ENCODE assay signal across 26 mouse cellular contexts in genomic region chr16:11010270-11010669, GRCm38 (mm10). TPM values are rescaled to one million over a fixed set of nuclear protein-coding genes. Genes with fewer than 3 reads are reported as not detected.
DNase-seq lines count a peak whose midpoint lies in the region; ATAC-seq and TF ChIP-seq lines count a peak whose summit lies in the region.
"Had no signal": no experiment of that assay in that cellular context is flagged by ENCODE, and none has a peak within 500 bp of the region (broad histone marks: within the 10 kb centered on the region; RNA-seq: fewer than 3 reads in every experiment).

No protein-coding gene starts in this region.

- no peak for TF ChIP-seq CTCF in intestine, postnatal 0 days (IDR thresholded peaks at IDR 0.05; ENCODE audit: low read depth)

- no peak overlapping the region for H3K9ac ChIP-seq in intestine, postnatal 0 days (ENCODE audit: low read depth, low read length)
- no peak overlapping the region for H3K9ac ChIP-seq in intestine, embryonic 16.5 days (ENCODE audit: low read depth, low read length)
- no peak overlapping the region for H3K9ac ChIP-seq in midbrain, embryonic 11.5 days (ENCODE audit: low read length)
- H3K9ac ChIP-seq in midbrain, embryonic 16.5 days (ENCODE audit: low read depth, low read length): no peak overlapping the region
- H3K9ac ChIP-seq: embryonic facial prominence, embryonic 13.5 days; forebrain, embryonic 12.5 days; forebrain, embryonic 15.5 days; heart, embryonic 12.5 days; heart, embryonic 15.5 days; hindbrain, embryonic 15.5 days; intestine, embryonic 15.5 days had no signal

- 96% methylated on average over 4 of the region's 4 CpGs for WGBS in intestine, postnatal 0 days
- 92% methylated on average over 4 of the region's 4 CpGs for WGBS in intestine, embryonic 16.5 days
- 90% methylated on average over 4 of the region's 4 CpGs for WGBS in midbrain, embryonic 11.5 days
- 89% methylated on average over 4 of the region's 4 CpGs for WGBS in midbrain, embryonic 16.5 days
- 89% methylated on average over 4 of the region's 4 CpGs for WGBS in embryonic facial prominence, embryonic 10.5 days

- H3K36me3 ChIP-seq in intestine, postnatal 0 days (ENCODE audit: control insufficient read depth, insufficient read depth): no peaks in the 10 kb centered on the region
- H3K36me3 ChIP-seq in intestine, embryonic 16.5 days (ENCODE audit: control insufficient read depth, insufficient read depth, low read length): no peaks in the 10 kb centered on the region
- H3K36me3 ChIP-seq in midbrain, embryonic 11.5 days (ENCODE audit: control insufficient read depth, insufficient read depth, low read length): no peaks in the 10 kb centered on the region
- H3K36me3 ChIP-seq in midbrain, embryonic 16.5 days (ENCODE audit: control insufficient read depth, insufficient read depth, low read length): no peaks in the 10 kb centered on the region
- H3K36me3 ChIP-seq in embryonic facial prominence, embryonic 10.5 days (replicated peaks): no peaks in the 10 kb centered on the region
- H3K36me3 ChIP-seq: embryonic facial prominence, embryonic 13.5 days; forebrain, embryonic 12.5 days; forebrain, embryonic 15.5 days; heart, embryonic 12.5 days; heart, embryonic 15.5 days; hindbrain, embryonic 12.5 days; hindbrain, embryonic 15.5 days; intestine, embryonic 15.5 days had no signal

- peak overlapping the region; percentile 60 for H3K27ac ChIP-seq in intestine, postnatal 0 days (ENCODE audit: low read depth, low read length)
- no peak overlapping the region for H3K27ac ChIP-seq in intestine, embryonic 16.5 days (ENCODE audit: low read length)
- no peak overlapping the region for H3K27ac ChIP-seq in midbrain, embryonic 11.5 days (ENCODE audit: low read depth, low read length)
- no peak overlapping the region for H3K27ac ChIP-seq in midbrain, embryonic 16.5 days (ENCODE audit: low read length)
- H3K27ac ChIP-seq in embryonic facial prominence, embryonic 10.5 days (replicated peaks): 0 out of 2 replicates have a peak overlapping the region, but pooled peaks have one; percentile 7
- H3K27ac ChIP-seq: embryonic facial prominence, embryonic 13.5 days; forebrain, embryonic 12.5 days; forebrain, embryonic 15.5 days; heart, embryonic 15.5 days; hindbrain, embryonic 12.5 days; hindbrain, embryonic 15.5 days; intestine, embryonic 15.5 days had no signal

- no peak overlapping the region for H3K4me3 ChIP-seq in intestine, postnatal 0 days (ENCODE audit: low read depth, low read length)
- H3K4me3 ChIP-seq in intestine, embryonic 16.5 days (ENCODE audit: low read length): no peak overlapping the region
- H3K4me3 ChIP-seq in midbrain, embryonic 11.5 days (ENCODE audit: low read depth, low read length): no peak overlapping the region
- no peak overlapping the region for H3K4me3 ChIP-seq in midbrain, embryonic 16.5 days (ENCODE audit: low read depth, low read length)
- H3K4me3 ChIP-seq in embryonic facial prominence, embryonic 10.5 days: no peak overlapping the region
- H3K4me3 ChIP-seq: embryonic facial prominence, embryonic 13.5 days; erythroblast, embryonic 14.5 days; forebrain, embryonic 12.5 days; forebrain, embryonic 15.5 days; heart, embryonic 12.5 days; heart, embryonic 15.5 days; hindbrain, embryonic 12.5 days; hindbrain, embryonic 15.5 days; intestine, embryonic 15.5 days had no signal

- H3K4me1 ChIP-seq in intestine, postnatal 0 days (replicated peaks; ENCODE audit: control insufficient read depth, insufficient read depth, low read length): no peaks in the 10 kb centered on the region; the same call in 1 of the 2 replicates
- peaks cover 30% of the 10 kb centered on the region for H3K4me1 ChIP-seq in intestine, embryonic 16.5 days (ENCODE audit: control insufficient read depth, insufficient read depth, low read length)
- H3K4me1 ChIP-seq in midbrain, embryonic 11.5 days (ENCODE audit: control insufficient read depth, insufficient read depth, low read length): peaks cover 6% of the 10 kb centered on the region
- no peaks in the 10 kb centered on the region for H3K4me1 ChIP-seq in midbrain, embryonic 16.5 days (ENCODE audit: control insufficient read depth, insufficient read depth, low read length)
- peaks cover 57% of the 10 kb centered on the region for H3K4me1 ChIP-seq in embryonic facial prominence, embryonic 10.5 days

- H3K27me3 ChIP-seq in intestine, postnatal 0 days (replicated peaks; ENCODE audit: control insufficient read depth, insufficient read depth, low read length): no peaks in the 10 kb centered on the region
- H3K27me3 ChIP-seq in intestine, embryonic 16.5 days (replicated peaks; ENCODE audit: control insufficient read depth, insufficient read depth, low read length): no peaks in the 10 kb centered on the region
- H3K27me3 ChIP-seq in midbrain, embryonic 11.5 days (ENCODE audit: control insufficient read depth, insufficient read depth, low read length): no peaks in the 10 kb centered on the region
- H3K27me3 ChIP-seq in midbrain, embryonic 16.5 days (ENCODE audit: control insufficient read depth, insufficient read depth, low read depth, low read length): no peaks in the 10 kb centered on the region
- H3K27me3 ChIP-seq in embryonic facial prominence, embryonic 10.5 days (replicated peaks; ENCODE audit: low read depth, poor library complexity, severe bottlenecking): no peaks in the 10 kb centered on the region
- H3K27me3 ChIP-seq: embryonic facial prominence, embryonic 13.5 days; forebrain, embryonic 12.5 days; forebrain, embryonic 15.5 days; heart, embryonic 12.5 days; heart, embryonic 15.5 days; hindbrain, embryonic 12.5 days; hindbrain, embryonic 15.5 days; intestine, embryonic 15.5 days; Patski had no signal

- ATAC-seq in intestine, postnatal 0 days: no peak
- no peak for ATAC-seq in intestine, embryonic 16.5 days
- ATAC-seq in midbrain, embryonic 11.5 days (ENCODE audit: low FRiP score): no peak
- no peak for ATAC-seq in midbrain, embryonic 16.5 days
- ATAC-seq: CD4-positive, CD25-positive, alpha-beta regulatory T cell, adult 4 months; forebrain, embryonic 15.5 days; intestine, embryonic 15.5 days; Patski had no signal

- no peak overlapping the region for H3K4me2 ChIP-seq in intestine, postnatal 0 days (replicated peaks; ENCODE audit: low read depth)
- H3K4me2 ChIP-seq in intestine, embryonic 16.5 days (ENCODE audit: low read depth, low read length): no peak overlapping the region
- H3K4me2 ChIP-seq in midbrain, embryonic 11.5 days: no peak overlapping the region
- H3K4me2 ChIP-seq in midbrain, embryonic 16.5 days (ENCODE audit: low read length): no peak overlapping the region
- H3K4me2 ChIP-seq: embryonic facial prominence, embryonic 13.5 days; forebrain, embryonic 12.5 days; forebrain, embryonic 15.5 days; heart, embryonic 12.5 days; heart, embryonic 15.5 days; hindbrain, embryonic 12.5 days; hindbrain, embryonic 15.5 days; intestine, embryonic 15.5 days had no signal

- DNase-seq in midbrain, embryonic 11.5 days (ENCODE audit: low spot score, missing footprints): peak; percentile 6
- DNase-seq in embryonic facial prominence, embryonic 10.5 days (ENCODE audit: low spot score): no peak
- DNase-seq in gastrocnemius, postnatal 10 days: no peak
- DNase-seq: adrenal gland, postnatal 10 days; adrenal gland, postnatal 36 days; cerebellum, adult 18-20 months; cerebellum, adult 9-10 months; cerebellum, postnatal 14 days; gastrocnemius, postnatal 14 days; heart, adult 11 months; heart, postnatal 10 days; heart, postnatal 4 days had no signal

- H3K9me3 ChIP-seq in intestine, postnatal 0 days (ENCODE audit: control insufficient read depth): no peaks in the 10 kb centered on the region
- no peaks in the 10 kb centered on the region for H3K9me3 ChIP-seq in intestine, embryonic 16.5 days (ENCODE audit: control insufficient read depth, low read length)
- H3K9me3 ChIP-seq in midbrain, embryonic 11.5 days (ENCODE audit: control insufficient read depth, low read length): no peaks in the 10 kb centered on the region
- H3K9me3 ChIP-seq in midbrain, embryonic 16.5 days (replicated peaks; ENCODE audit: control insufficient read depth, low read length, poor library complexity, severe bottlenecking): no peaks in the 10 kb centered on the region
- no peaks in the 10 kb centered on the region for H3K9me3 ChIP-seq in embryonic facial prominence, embryonic 10.5 days
- H3K9me3 ChIP-seq: embryonic facial prominence, embryonic 13.5 days; forebrain, embryonic 12.5 days; forebrain, embryonic 15.5 days; heart, embryonic 12.5 days; heart, embryonic 15.5 days; hindbrain, embryonic 12.5 days; hindbrain, embryonic 15.5 days; intestine, embryonic 15.5 days had no signal

RNA-seq across cellular contexts. Expression of gene Snn, which starts 50.5 kb away (rescaled TPM):
- 8.2 and 8.9 TPM in 2 replicates for polyA plus RNA-seq in intestine, postnatal 0 days (2015; fragmentation: Nextera tagmentation; extraction: Ambion mirVana)
- 19.1 and 20.4 TPM in 2 replicates for polyA plus RNA-seq in intestine, embryonic 16.5 days (2015; fragmentation: Nextera tagmentation; extraction: Ambion mirVana)
- 103 and 110 TPM in 2 replicates for polyA plus RNA-seq in midbrain, embryonic 11.5 days (2014; fragmentation: Nextera tagmentation; extraction: Ambion mirVana)
- polyA plus RNA-seq in midbrain, embryonic 16.5 days (2015; fragmentation: Nextera tagmentation; extraction: Ambion mirVana): 129 and 134 TPM in 2 replicates
- polyA plus RNA-seq in embryonic facial prominence, embryonic 10.5 days (2016; fragmentation: Nextera tagmentation; extraction: Ambion mirVana): 56.5 and 59.5 TPM in 2 replicates
- 10 to 100 TPM; 14.1 to 17.6 TPM for total RNA-seq in gastrocnemius, postnatal 10 days (2021)

RNA-seq across cellular contexts. Expression of gene Litaf, which starts 55.7 kb away (rescaled TPM):
- polyA plus RNA-seq in intestine, postnatal 0 days (2015; fragmentation: Nextera tagmentation; extraction: Ambion mirVana): 168 and 175 TPM in 2 replicates
- polyA plus RNA-seq in intestine, embryonic 16.5 days (2015; fragmentation: Nextera tagmentation; extraction: Ambion mirVana): 110 and 114 TPM in 2 replicates
- polyA plus RNA-seq in midbrain, embryonic 11.5 days (2014; fragmentation: Nextera tagmentation; extraction: Ambion mirVana): 61.8 and 63.4 TPM in 2 replicates
- polyA plus RNA-seq in midbrain, embryonic 16.5 days (2015; fragmentation: Nextera tagmentation; extraction: Ambion mirVana): 22.7 and 25.4 TPM in 2 replicates
- 97.3 and 115 TPM in 2 replicates for polyA plus RNA-seq in embryonic facial prominence, embryonic 10.5 days (2016; fragmentation: Nextera tagmentation; extraction: Ambion mirVana)
- 10 to 100 TPM; 25.5 to 25.7 TPM for total RNA-seq in gastrocnemius, postnatal 10 days (2021)

Comparison
In these comparisons a context has a peak if more than half of its experiments do, and no peak if none do; other contexts are left out.
1. H3K27ac ChIP-seq: peak in intestine, postnatal 0 days (single experiment) and embryonic facial prominence, embryonic 10.5 days (single experiment); none in intestine, embryonic 16.5 days (single experiment), midbrain, embryonic 11.5 days (single experiment) and midbrain, embryonic 16.5 days (single experiment).